20 mouse cellular contexts compared by ENCODE assay signal in the genomic region with DNA sequence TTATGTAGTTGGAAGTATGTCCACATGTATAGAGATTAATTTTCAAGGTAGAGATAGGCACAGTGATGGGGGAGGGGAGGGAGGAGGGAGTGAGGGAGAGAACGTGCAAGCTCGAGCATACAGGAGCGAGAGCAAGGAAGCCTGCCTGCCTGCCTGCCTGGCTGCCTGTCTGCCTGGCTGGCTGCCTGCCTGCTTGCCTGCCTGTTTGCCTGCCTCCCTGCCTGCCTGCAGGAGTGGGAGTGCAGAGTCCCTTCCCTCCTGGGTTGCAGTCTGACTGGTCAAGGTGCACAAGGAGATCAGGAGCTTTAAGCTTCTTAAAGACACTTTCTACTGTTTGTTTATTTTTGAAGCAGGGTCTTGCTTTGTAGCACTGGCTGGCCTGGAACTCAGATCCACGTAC. TPM values are rescaled to one million over a fixed set of nuclear protein-coding genes. Genes with fewer than 3 reads are reported as not detected.
DNase-seq lines count a peak whose midpoint lies in the region; ATAC-seq and TF ChIP-seq lines count a peak whose summit lies in the region.
"Had no signal": no experiment of that assay in that cellular context is flagged by ENCODE, and none has a peak within 500 bp of the region (broad histone marks: within the 10 kb centered on the region; RNA-seq: fewer than 3 reads in every experiment).

No protein-coding gene starts in this region.

- DNase-seq in heart, postnatal 14 days = no peak
- peak; percentile 89 for DNase-seq in brain, adult 2 months (ENCODE audit: low read depth, low spot score)
- peak; percentile 39 for DNase-seq in brain, embryonic 14.5 days (ENCODE audit: low read depth)
- DNase-seq in cerebellum, postnatal 25 days = peak; percentile 73 to 86
- no peak for DNase-seq in left cerebral cortex, postnatal 36 days (ENCODE audit: low spot score in 2 of 2)
- no peak for DNase-seq in gastrocnemius, postnatal 36 days
- DNase-seq: gastrocnemius, postnatal 10 days; lung, adult 2 months; thymus, adult 2 months had no signal

- no peaks in the 10 kb centered on the region for H3K27me3 ChIP-seq in heart, embryonic 14.5 days (ENCODE audit: control insufficient read depth, insufficient read depth, low read length)
- H3K27me3 ChIP-seq: embryonic facial prominence, embryonic 15.5 days; forebrain, embryonic 13.5 days; hindbrain, embryonic 15.5 days; neural tube, embryonic 13.5 days had no signal

- H3K9me3 ChIP-seq in heart, embryonic 14.5 days (ENCODE audit: control insufficient read depth, low read length) = no peaks in the 10 kb centered on the region
- H3K9me3 ChIP-seq: embryonic facial prominence, embryonic 15.5 days; forebrain, embryonic 13.5 days; hindbrain, embryonic 15.5 days; neural tube, embryonic 13.5 days had no signal

- intact Hi-C loops in heart, postnatal 14 days (cut with DNase I) = no loop called here
- intact Hi-C loops in left cerebral cortex, postnatal 36 days (cut with DNase I) = no loop called here
- intact Hi-C loops in gastrocnemius, postnatal 36 days (cut with DNase I) = no loop called here

- no peak overlapping the region for H3K4me2 ChIP-seq in heart, embryonic 14.5 days (ENCODE audit: low read length)
- H3K4me2 ChIP-seq: embryonic facial prominence, embryonic 15.5 days; forebrain, embryonic 13.5 days; hindbrain, embryonic 15.5 days; neural tube, embryonic 13.5 days had no signal

- WGBS in heart, embryonic 14.5 days = 33% methylated on average over 4 of the region's 4 CpGs

- ATAC-seq in heart, embryonic 14.5 days (ENCODE audit: insufficient number of reproducible peaks, insufficient read depth, low FRiP score, low read depth) = no peak
- ATAC-seq: forebrain, embryonic 13.5 days had no signal

- no peak overlapping the region for H3K4me3 ChIP-seq in heart, embryonic 14.5 days (ENCODE audit: control insufficient read depth in 1 of 2, insufficient read depth in 1 of 2, low read depth in 1 of 2, low read length in 2 of 2)
- H3K4me3 ChIP-seq: embryonic facial prominence, embryonic 15.5 days; forebrain, embryonic 13.5 days; hindbrain, embryonic 15.5 days; left cerebral cortex, adult 2 months; neural tube, embryonic 13.5 days had no signal

- peaks cover 2 to 25% of the 10 kb centered on the region in 2 experiments; a peak in 3 of 4 replicates for H3K4me1 ChIP-seq in heart, embryonic 14.5 days (ENCODE audit: control insufficient read depth in 2 of 2, insufficient read depth in 2 of 2, low read length in 2 of 2)

- peak overlapping the region; percentile 1 to 25; a peak in 1 of 4 replicates for H3K27ac ChIP-seq in heart, embryonic 14.5 days (replicated peaks in 1 of 2; ENCODE audit: control insufficient read depth in 1 of 2, insufficient read depth in 1 of 2, low read depth in 2 of 2, low read length in 2 of 2)
- H3K27ac ChIP-seq: embryonic facial prominence, embryonic 15.5 days; forebrain, embryonic 13.5 days; hindbrain, embryonic 15.5 days; left cerebral cortex, adult 2 months; macrophage; neural tube, embryonic 13.5 days had no signal

- peaks cover 72% of the 10 kb centered on the region for H3K36me3 ChIP-seq in heart, embryonic 14.5 days (ENCODE audit: control insufficient read depth, insufficient read depth, low read length)

- TF ChIP-seq CTCF in brain, embryonic 14.5 days (IDR thresholded peaks at IDR 0.05; ENCODE audit: borderline replicate concordance, extremely low read depth, insufficient read depth, insufficient read length) = no peak

- TF ChIP-seq POLR2A in brain, embryonic 14.5 days (IDR thresholded peaks at IDR 0.05; ENCODE audit: borderline replicate concordance, extremely low read depth, insufficient read depth, insufficient read length, poor library complexity, severe bottlenecking) = no peak

- no peak overlapping the region for H3K9ac ChIP-seq in heart, embryonic 14.5 days (ENCODE audit: low read length)
- H3K9ac ChIP-seq: embryonic facial prominence, embryonic 15.5 days; forebrain, embryonic 13.5 days; hindbrain, embryonic 15.5 days; neural tube, embryonic 13.5 days had no signal

RNA-seq across cellular contexts. Expression of gene Tex29, which starts 55.2 kb away (rescaled TPM):
- 1.1 TPM in 1 of 2 replicates, not detected in the other for polyA plus RNA-seq in heart, embryonic 14.5 days (2014; fragmentation: Nextera tagmentation; extraction: Ambion mirVana)
- not detected for total RNA-seq in heart, postnatal 14 days (2021)
- 0.12 TPM in 1 of 2 replicates, not detected in the other for polyA plus RNA-seq in brain, embryonic 14.5 days (2012; rRNA removed)
- total RNA-seq in left cerebral cortex, postnatal 36 days (2021) = not detected
- not detected for total RNA-seq in gastrocnemius, postnatal 36 days (2021)
- total RNA-seq: adrenal gland, postnatal 4 days; gastrocnemius, postnatal 10 days; midbrain, postnatal 0 days had no signal
- polyA plus RNA-seq: cortical plate, adult 2 months; embryonic facial prominence, embryonic 15.5 days; large intestine, adult 2 months; lung, adult 2 months; macrophage; midbrain, postnatal 0 days; thymus, adult 2 months had no signal

RNA-seq across cellular contexts. Expression of gene Arhgef7, which starts 57.6 kb away (rescaled TPM):
- 67.5 and 72.1 TPM in 2 replicates for polyA plus RNA-seq in heart, embryonic 14.5 days (2014; fragmentation: Nextera tagmentation; extraction: Ambion mirVana)
- 100 to 1,000 TPM; 139 to 157 TPM for total RNA-seq in heart, postnatal 14 days (2021)
- polyA plus RNA-seq in brain, embryonic 14.5 days (2012; rRNA removed) = 85.1 and 124 TPM in 2 replicates
- 100 to 1,000 TPM; 112 to 145 TPM for total RNA-seq in left cerebral cortex, postnatal 36 days (2021)
- total RNA-seq in gastrocnemius, postnatal 36 days (2021) = 10 to 100 TPM; 42.7 to 53.9 TPM

Comparison
In these comparisons a context has a peak if more than half of its experiments do, and no peak if none do; other contexts are left out.
1. DNase-seq: peak in brain, adult 2 months (single experiment), brain, embryonic 14.5 days (single experiment) and cerebellum, postnatal 25 days (2 of 2); none in heart, postnatal 14 days (0 of 2), left cerebral cortex, postnatal 36 days (0 of 2) and gastrocnemius, postnatal 36 days (0 of 2).